Mouse (Mus musculus) lung, adult 2 months (tissue): ENCODE data around the gene AL731706.1.

Experiments used
- CTCF ChIP-seq: fragments of 200-500 bp; IDR thresholded peaks from 2 replicates; pipeline ENCODE4 v1.5.1; 2011; ENCODE audit warnings: mild to moderate bottlenecking, low read length, control low read depth; ENCODE audit not compliant: insufficient read depth
- POLR2A ChIP-seq: fragments of 200-500 bp; IDR thresholded peaks from 2 replicates; pipeline ENCODE4 v1.6.1; 2011; ENCODE audit warnings: low read depth, mild to moderate bottlenecking, control low read depth, low read length, borderline replicate concordance; ENCODE audit errors: extremely low read depth

GRCm38 (mm10) chr2:136909298-136909697, 18.1 kb upstream of the AL731706.1 start:
- TF ChIP-seq CTCF (no peak), POLR2A (no peak)
